Mouse (Mus musculus): ENCODE data around the gene Pecam1. TPM values are rescaled to one million over a fixed set of nuclear protein-coding genes. Genes with fewer than 3 reads are reported as not detected.
"Not testable (repeated sequence)": the region's sequence is repeated elsewhere in the genome, so short reads cannot be mapped to it uniquely, and the experiment has no call there.

Gene Pecam1
- polyA plus RNA-seq, 1 experiment from 2014 or later, result 46.8 TPM

DNA sequence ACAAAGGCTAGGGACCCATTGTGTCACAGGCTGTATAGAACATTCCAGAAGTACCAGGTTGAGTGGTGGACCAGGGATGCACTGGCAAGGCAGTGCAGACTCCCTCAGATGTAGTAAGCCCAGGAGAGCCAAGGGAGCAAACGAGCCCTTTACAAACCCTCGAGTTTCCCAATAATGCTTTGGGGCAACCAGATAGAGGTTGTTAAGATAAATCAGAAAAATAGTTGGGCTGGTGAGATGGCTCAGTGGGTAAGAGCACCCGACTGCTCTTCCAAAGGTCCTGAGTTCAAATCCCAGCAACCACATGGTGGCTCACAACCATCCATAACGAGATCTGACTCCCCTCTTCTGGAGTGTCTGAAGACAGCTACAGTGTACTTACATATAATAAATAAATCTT, 131.7 kb downstream of the Pecam1 start:
- not testable (repeated sequence) for H3K27ac ChIP-seq (replicated peaks; ENCODE audit: low read depth, low read length); H3K4me2 ChIP-seq (ENCODE audit: low read depth, low read length); H3K27me3 ChIP-seq (replicated peaks; ENCODE audit: control insufficient read depth, insufficient read depth, low read length); DNase-seq (ENCODE audit: low spot score); H3K9ac ChIP-seq (ENCODE audit: low read depth, low read length); H3K36me3 ChIP-seq (ENCODE audit: control insufficient read depth, insufficient read depth, low read length); ATAC-seq (ENCODE audit: low read depth); H3K4me3 ChIP-seq (ENCODE audit: low read depth, low read length); H3K9me3 ChIP-seq (ENCODE audit: control insufficient read depth, low read length); H3K4me1 ChIP-seq (ENCODE audit: control insufficient read depth, insufficient read depth, low read length)
- 80% methylated on average over 3 of the region's 4 CpGs for WGBS

DNA sequence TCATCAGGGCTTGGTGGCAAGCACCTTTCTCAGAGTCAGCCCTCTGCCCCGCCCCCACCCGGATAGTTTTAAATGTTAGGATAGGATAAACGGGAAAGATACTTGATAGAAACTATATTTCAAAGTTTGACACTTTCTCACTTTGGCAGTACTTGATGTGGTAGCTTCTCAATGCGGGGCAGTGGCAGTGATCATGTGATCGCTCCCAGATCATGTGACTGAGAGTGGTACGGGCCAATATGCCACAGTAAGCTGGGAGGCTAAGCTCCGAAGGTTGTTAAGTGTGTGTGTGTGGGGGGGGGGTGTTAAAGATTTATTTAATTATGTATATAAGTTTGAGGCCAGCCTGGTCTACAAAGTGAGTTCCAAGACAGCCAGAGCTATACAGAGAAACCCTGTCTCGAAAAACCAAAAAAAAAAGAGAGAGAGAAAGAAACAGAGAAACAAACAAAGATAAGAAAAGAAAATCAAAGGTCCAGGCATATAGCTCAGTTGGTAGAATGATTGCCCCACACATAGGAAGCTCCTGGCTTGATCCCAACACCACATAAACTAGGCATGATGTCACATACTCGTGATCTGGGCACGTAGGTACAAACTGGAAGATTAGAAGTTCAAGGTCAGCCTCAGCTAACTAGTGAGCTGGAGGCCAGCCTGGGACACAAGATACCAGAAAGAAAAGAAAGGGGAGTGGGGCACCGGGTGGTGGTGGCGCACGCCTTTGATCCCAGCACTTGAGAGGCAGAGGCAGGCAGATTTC, 132.4 kb downstream of the Pecam1 start:
- Histone ChIP-seq H3K4me3 (ENCODE audit: low read depth, low read length) (no peak overlapping the region), H3K4me2 (ENCODE audit: low read depth, low read length) (no peak overlapping the region), H3K4me1 (ENCODE audit: control insufficient read depth, insufficient read depth, low read length) (no peaks in the 10 kb centered on the region), H3K27ac (replicated peaks; ENCODE audit: low read depth, low read length) (no peak overlapping the region), H3K9me3 (ENCODE audit: control insufficient read depth, low read length) (no peaks in the 10 kb centered on the region), H3K36me3 (ENCODE audit: control insufficient read depth, insufficient read depth, low read length) (no peaks in the 10 kb centered on the region), H3K9ac (ENCODE audit: low read depth, low read length) (no peak overlapping the region), H3K27me3 (replicated peaks; ENCODE audit: control insufficient read depth, insufficient read depth, low read length) (no peaks in the 10 kb centered on the region)
- DNase-seq (ENCODE audit: low spot score) (no peak), ATAC-seq (ENCODE audit: low read depth) (no peak)
- 82% methylated on average over 13 of the region's 13 CpGs for WGBS

DNA sequence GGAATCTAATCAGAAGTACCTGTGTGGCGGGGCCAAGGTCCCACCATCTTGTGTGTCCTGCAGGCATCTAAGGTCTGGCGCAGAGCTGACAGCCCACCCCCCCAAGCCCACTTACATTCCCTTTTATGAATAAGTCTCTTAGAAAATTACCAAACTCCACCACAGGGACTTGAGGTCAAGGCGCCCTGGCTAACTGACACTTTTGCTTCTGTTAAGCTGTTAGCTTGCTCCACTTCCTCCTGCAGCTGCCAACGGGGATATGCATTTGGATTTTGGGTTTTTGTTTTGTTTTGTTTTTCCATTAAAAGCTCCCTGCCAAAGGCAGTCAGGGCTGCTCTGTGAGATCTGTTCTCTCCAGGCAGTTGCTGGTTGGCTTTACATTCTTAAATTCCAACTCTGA, 134.9 kb downstream of the Pecam1 start:
- Histone ChIP-seq H3K4me3 (ENCODE audit: low read depth, low read length) (no peak overlapping the region), H3K27ac (replicated peaks; ENCODE audit: low read depth, low read length) (no peak overlapping the region), H3K4me2 (ENCODE audit: low read depth, low read length) (no peak overlapping the region), H3K4me1 (ENCODE audit: control insufficient read depth, insufficient read depth, low read length) (0 out of 2 replicates have a peak, but pooled peaks cover 9% of the 10 kb centered on the region), H3K9me3 (ENCODE audit: control insufficient read depth, low read length) (no peaks in the 10 kb centered on the region), H3K36me3 (ENCODE audit: control insufficient read depth, insufficient read depth, low read length) (no peaks in the 10 kb centered on the region), H3K9ac (ENCODE audit: low read depth, low read length) (no peak overlapping the region), H3K27me3 (replicated peaks; ENCODE audit: control insufficient read depth, insufficient read depth, low read length) (no peaks in the 10 kb centered on the region)
- no peak for ATAC-seq (ENCODE audit: low read depth)
- WGBS, result 52% methylated on average over 4 of the region's 4 CpGs
- DNase-seq (ENCODE audit: low spot score), result no peak

DNA sequence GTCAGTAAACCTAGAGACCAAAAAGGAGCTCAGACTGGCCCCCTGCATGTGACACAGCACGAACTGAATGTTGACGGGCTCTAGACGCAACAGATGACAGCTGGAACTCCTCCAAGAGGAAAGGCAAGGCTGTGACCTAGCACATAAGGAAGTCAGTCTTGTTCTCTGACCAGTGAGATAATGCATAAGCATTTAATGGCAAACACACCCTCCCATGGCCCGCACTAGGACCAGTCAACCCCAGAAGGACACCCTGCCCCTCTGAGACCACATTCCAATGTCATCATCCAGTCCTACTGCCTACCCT, 136.1 kb downstream of the Pecam1 start:
- Histone ChIP-seq H3K36me3 (ENCODE audit: control insufficient read depth, insufficient read depth, low read length) (no peaks in the 10 kb centered on the region), H3K4me3 (ENCODE audit: low read depth, low read length) (no peak overlapping the region), H3K27ac (replicated peaks; ENCODE audit: low read depth, low read length) (no peak overlapping the region), H3K9ac (ENCODE audit: low read depth, low read length) (no peak overlapping the region), H3K9me3 (ENCODE audit: control insufficient read depth, low read length) (no peaks in the 10 kb centered on the region), H3K27me3 (replicated peaks; ENCODE audit: control insufficient read depth, insufficient read depth, low read length) (no peaks in the 10 kb centered on the region), H3K4me2 (ENCODE audit: low read depth, low read length) (no peak overlapping the region), H3K4me1 (ENCODE audit: control insufficient read depth, insufficient read depth, low read length) (0 out of 2 replicates have a peak, but pooled peaks cover 9% of the 10 kb centered on the region)
- DNase-seq (ENCODE audit: low spot score) (no peak), ATAC-seq (ENCODE audit: low read depth) (no peak)
- whole genome bisulfite sequencing, result 65% methylated on average over 4 of the region's 4 CpGs

DNA sequence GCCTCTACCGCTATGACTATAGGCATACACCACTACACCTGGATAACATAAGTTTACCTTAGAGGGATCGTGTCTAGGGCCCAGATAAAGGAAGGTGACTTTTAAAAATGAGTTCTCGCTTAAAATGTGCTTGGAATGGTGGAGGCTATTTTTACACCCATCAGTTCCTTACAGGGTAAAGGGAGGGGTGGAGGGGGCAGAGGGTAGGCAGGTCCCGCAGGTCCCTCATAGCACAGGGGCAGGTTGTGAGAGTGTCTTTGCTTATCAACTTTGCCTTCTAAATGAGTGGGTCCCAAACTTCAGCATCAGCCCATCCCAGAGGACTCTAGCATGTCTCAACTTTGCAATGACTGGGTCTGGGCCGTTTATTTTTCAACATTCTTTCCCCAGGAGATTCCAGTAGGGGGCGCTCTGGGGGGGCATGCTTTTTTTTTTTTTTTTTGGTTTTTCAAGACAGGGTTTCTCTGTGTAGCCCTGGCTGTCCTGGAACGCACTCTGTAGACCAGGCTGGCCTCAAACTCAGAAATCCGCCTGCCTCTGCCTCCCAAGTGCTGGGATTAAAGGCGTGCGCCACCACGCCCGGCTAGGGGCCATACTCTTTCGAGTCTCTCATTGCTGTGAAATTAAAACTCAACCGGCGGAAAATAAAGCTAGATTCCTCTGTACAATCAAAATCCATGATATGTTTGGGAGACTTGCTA, 136.6 kb downstream of the Pecam1 start:
- H3K36me3 ChIP-seq (ENCODE audit: control insufficient read depth, insufficient read depth, low read length), result no peaks in the 10 kb centered on the region
- ATAC-seq (ENCODE audit: low read depth) (no peak), DNase-seq (ENCODE audit: low spot score) (no peak)
- H3K4me1 ChIP-seq (ENCODE audit: control insufficient read depth, insufficient read depth, low read length), result 0 out of 2 replicates have a peak, but pooled peaks cover 9% of the 10 kb centered on the region
- H3K27ac ChIP-seq (replicated peaks; ENCODE audit: low read depth, low read length), result no peak overlapping the region
- H3K27me3 ChIP-seq (replicated peaks; ENCODE audit: control insufficient read depth, insufficient read depth, low read length), result no peaks in the 10 kb centered on the region
- H3K4me2 ChIP-seq (ENCODE audit: low read depth, low read length), result peak overlapping the region; percentile 87
- 0 out of 2 replicates have a peak overlapping the region, but pooled peaks have one; percentile 92 for H3K9ac ChIP-seq (ENCODE audit: low read depth, low read length)
- H3K9me3 ChIP-seq (ENCODE audit: control insufficient read depth, low read length), result no peaks in the 10 kb centered on the region
- peak overlapping the region; percentile 94 for H3K4me3 ChIP-seq (ENCODE audit: low read depth, low read length)
- WGBS, result 55% methylated on average over 14 of the region's 15 CpGs

DNA sequence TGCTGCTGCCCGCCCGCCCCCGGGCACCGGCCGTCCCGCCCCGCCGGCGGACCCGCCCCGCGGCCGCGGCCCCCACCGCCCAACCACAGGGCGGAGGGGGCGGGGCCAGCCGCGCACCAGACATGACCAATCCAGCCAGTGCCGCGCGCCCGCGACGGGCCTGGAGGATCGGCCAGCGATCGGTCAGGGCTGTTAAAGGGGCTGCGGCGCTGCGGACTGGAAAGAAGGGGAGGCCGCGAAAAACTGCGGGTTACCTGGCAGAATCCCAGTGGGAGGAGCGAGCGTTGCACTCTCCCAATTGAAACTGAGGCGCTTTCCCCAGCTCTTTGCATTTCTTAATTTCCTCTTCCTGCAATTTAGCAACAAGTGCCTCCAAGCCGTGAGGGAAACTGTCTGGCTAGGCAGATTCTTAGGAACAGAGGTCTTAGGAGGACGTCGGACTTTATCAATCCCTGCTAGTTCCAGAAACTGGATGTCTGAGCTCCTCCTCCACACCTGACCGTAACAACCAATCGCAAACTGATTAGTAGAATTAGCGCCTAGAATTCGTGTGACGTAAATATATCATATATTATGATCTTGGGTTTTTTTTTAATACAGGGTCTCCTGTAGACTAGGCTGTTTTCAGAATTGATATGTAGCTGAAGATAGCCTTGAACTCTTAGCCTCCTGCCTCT, 137.3 kb downstream of the Pecam1 start, which contains the start of gene Tex2:
Gene Tex2, minus strand, starts transcription at position 463 of the 677 bp plus-strand sequence.
- 0 out of 2 replicates have a peak, but pooled peaks cover 9% of the 10 kb centered on the region for H3K4me1 ChIP-seq (ENCODE audit: control insufficient read depth, insufficient read depth, low read length)
- H3K9me3 ChIP-seq (ENCODE audit: control insufficient read depth, low read length), result no peaks in the 10 kb centered on the region
- under 1% methylated on average over 11 of the region's 45 CpGs for WGBS
- peak; percentile 99 for ATAC-seq (ENCODE audit: low read depth)
- H3K27me3 ChIP-seq (replicated peaks; ENCODE audit: control insufficient read depth, insufficient read depth, low read length), result no peaks in the 10 kb centered on the region
- H3K36me3 ChIP-seq (ENCODE audit: control insufficient read depth, insufficient read depth, low read length), result no peaks in the 10 kb centered on the region
- H3K27ac ChIP-seq (replicated peaks; ENCODE audit: low read depth, low read length), result peak within 1 kb of the TSS; percentile 81
- DNase-seq (ENCODE audit: low spot score), result peak; percentile 98
- H3K9ac ChIP-seq (ENCODE audit: low read depth, low read length), result peak within 1 kb of the TSS; percentile 92
- peak within 1 kb of the TSS; percentile 94 for H3K4me3 ChIP-seq (ENCODE audit: low read depth, low read length)
- H3K4me2 ChIP-seq (ENCODE audit: low read depth, low read length), result peak within 1 kb of the TSS; percentile 87

DNA sequence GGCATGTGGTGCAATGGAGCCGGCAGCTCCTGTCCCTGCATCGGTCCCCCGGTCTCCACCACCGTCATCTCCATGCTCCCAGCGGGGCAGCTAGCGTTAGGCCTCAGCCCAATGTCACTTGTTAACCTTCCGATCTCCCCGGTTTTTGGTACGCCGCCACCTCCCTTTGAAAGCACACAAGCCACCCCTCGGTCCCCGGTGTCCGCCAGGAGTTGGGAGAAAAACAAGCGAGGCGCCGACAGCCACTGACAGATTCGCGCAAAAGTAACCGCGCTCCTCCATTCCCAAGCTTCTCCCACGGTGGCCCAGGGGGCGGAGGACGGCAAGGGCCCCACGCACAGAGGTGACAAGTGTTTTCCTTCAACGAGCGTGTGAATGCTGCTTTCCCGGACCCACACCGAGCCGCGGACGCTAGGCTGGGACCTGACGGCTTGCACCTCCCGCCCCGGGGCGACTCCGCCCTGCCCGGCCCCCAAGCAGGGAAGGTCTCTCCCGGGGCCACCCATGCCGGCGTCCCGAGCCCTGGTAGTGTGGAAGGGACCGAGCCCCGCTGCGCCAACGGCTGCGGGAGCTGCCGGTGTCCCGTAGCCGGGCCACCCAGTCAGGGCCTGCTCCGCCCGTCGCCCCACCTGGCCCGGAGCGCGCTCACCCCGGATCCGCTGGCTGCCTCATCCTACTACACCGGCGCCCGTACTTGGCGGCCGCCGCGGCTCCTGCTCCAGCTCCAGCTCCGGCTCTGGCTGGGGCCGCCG, 138.0 kb downstream of the Pecam1 start:
- WGBS, result under 1% methylated on average over 39 of the region's 67 CpGs
- Histone ChIP-seq H3K36me3 (ENCODE audit: control insufficient read depth, insufficient read depth, low read length) (no peaks in the 10 kb centered on the region), H3K4me3 (ENCODE audit: low read depth, low read length) (peak overlapping the region; percentile 94), H3K27ac (replicated peaks; ENCODE audit: low read depth, low read length) (peak overlapping the region; percentile 81), H3K4me2 (ENCODE audit: low read depth, low read length) (peak overlapping the region; percentile 87), H3K9me3 (ENCODE audit: control insufficient read depth, low read length) (no peaks in the 10 kb centered on the region), H3K27me3 (replicated peaks; ENCODE audit: control insufficient read depth, insufficient read depth, low read length) (no peaks in the 10 kb centered on the region), H3K9ac (ENCODE audit: low read depth, low read length) (peak overlapping the region; percentile 92), H3K4me1 (ENCODE audit: control insufficient read depth, insufficient read depth, low read length) (0 out of 2 replicates have a peak, but pooled peaks cover 9% of the 10 kb centered on the region)
- ATAC-seq (ENCODE audit: low read depth) (no peak), DNase-seq (ENCODE audit: low spot score) (peak; percentile 39)

DNA sequence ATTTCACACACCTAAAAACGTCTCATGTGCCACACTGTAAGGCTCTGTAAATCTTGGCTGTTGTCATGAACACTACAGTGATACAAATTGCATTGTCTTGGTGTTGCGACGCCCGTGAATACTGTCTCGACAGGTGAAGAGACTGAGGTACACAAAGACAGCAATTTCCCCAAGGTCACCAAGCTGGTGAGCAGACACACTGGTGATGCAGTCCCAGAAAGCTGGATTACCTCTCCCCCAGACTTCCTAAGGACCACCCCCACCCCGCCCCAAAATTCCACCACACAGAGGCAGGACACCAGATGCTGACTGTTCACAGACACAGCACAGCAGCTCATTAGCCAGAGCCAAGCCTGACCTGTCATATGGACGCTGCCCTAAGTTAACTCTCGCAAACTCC, 140.7 kb downstream of the Pecam1 start:
- no peaks in the 10 kb centered on the region for H3K9me3 ChIP-seq (ENCODE audit: control insufficient read depth, low read length)
- DNase-seq (ENCODE audit: low spot score) (no peak), ATAC-seq (ENCODE audit: low read depth) (no peak)
- 59% methylated on average over 8 of the region's 8 CpGs for WGBS
- no peak overlapping the region for H3K27ac ChIP-seq (replicated peaks; ENCODE audit: low read depth, low read length)
- no peaks in the 10 kb centered on the region for H3K27me3 ChIP-seq (replicated peaks; ENCODE audit: control insufficient read depth, insufficient read depth, low read length)
- no peak overlapping the region for H3K4me3 ChIP-seq (ENCODE audit: low read depth, low read length)
- 0 out of 2 replicates have a peak, but pooled peaks cover 9% of the 10 kb centered on the region for H3K4me1 ChIP-seq (ENCODE audit: control insufficient read depth, insufficient read depth, low read length)
- H3K4me2 ChIP-seq (ENCODE audit: low read depth, low read length), result no peak overlapping the region
- H3K36me3 ChIP-seq (ENCODE audit: control insufficient read depth, insufficient read depth, low read length), result no peaks in the 10 kb centered on the region
- H3K9ac ChIP-seq (ENCODE audit: low read depth, low read length), result no peak overlapping the region

Data from embryonic facial prominence, embryonic 14.5 days (tissue).